Mouse (Mus musculus) C2C12 (cell line): Measurements from ENCODE around the gene Btnl1.

Experiments used
- CEBPB ChIP-seq: IDR thresholded peaks from one replicate; pipeline ENCODE4 v1.6.1; 2011; ENCODE audit warnings: low read depth, mild to moderate bottlenecking, control low read depth, moderate library complexity
- CTCF ChIP-seq: IDR thresholded peaks from one replicate; pipeline ENCODE4 v1.5.1; 2011; ENCODE audit not compliant: control insufficient read depth, insufficient read depth, insufficient read length
- FOSL1 ChIP-seq: IDR thresholded peaks from one replicate; pipeline ENCODE4 v1.8.0; 2011; ENCODE audit warnings: mild to moderate bottlenecking, low read length; ENCODE audit not compliant: poor library complexity, insufficient read depth, severe bottlenecking
- USF1 ChIP-seq: IDR thresholded peaks from one replicate; pipeline ENCODE4 v1.6.1; 2011; ENCODE audit warnings: low read depth, mild to moderate bottlenecking, control low read depth, moderate library complexity

GRCm38 (mm10) chr17:34373055-34373709 lies 3.8 kb upstream of the Btnl1 start:
- no peak for TF ChIP-seq CTCF
- no peak for TF ChIP-seq FOSL1
- TF ChIP-seq CEBPB = no peak
- no peak for TF ChIP-seq USF1
